Mouse (Mus musculus) embryonic facial prominence, embryonic 12.5 days (tissue): ENCODE measurements around the gene Gm10521. TPM values are rescaled to one million over a fixed set of nuclear protein-coding genes. Genes with fewer than 3 reads are reported as not detected.

Experiments
- polyA plus RNA-seq: library from polyadenylated mRNA; unstranded; fragments of >200 nt; fragmentation: Nextera tagmentation; extraction: Ambion mirVana; gene quantifications from 2 replicates; pipeline ENCODE4 v1.2.1, GENCODE M21; 2016

Gene Gm10521
- polyA plus RNA-seq, 1 experiment from 2014 or later = not detected

Other genes starting within 250 kb of the Gm10521 start
- not detected in 2 replicates for gene Slamf7, start 242.6 kb upstream of the Gm10521 start, polyA plus RNA-seq
- 0.67 and 1.3 TPM in 2 replicates for gene Cd48, start 213.7 kb upstream of the Gm10521 start, polyA plus RNA-seq
- 0.24 and 0.37 TPM in 2 replicates for gene Slamf1, start 128.5 kb upstream of the Gm10521 start, polyA plus RNA-seq
- gene Cd84, start 56.0 kb upstream of the Gm10521 start, polyA plus RNA-seq = 0.79 and 0.86 TPM in 2 replicates
- gene Slamf6, start 21.9 kb downstream of the Gm10521 start, polyA plus RNA-seq = 0.17 TPM in 1 of 2 replicates, not detected in the other
- 24.7 and 25.6 TPM in 2 replicates for gene Vangl2, start 132.8 kb downstream of the Gm10521 start, polyA plus RNA-seq
- gene Nhlh1, start 161.9 kb downstream of the Gm10521 start, polyA plus RNA-seq = 3.9 and 4.1 TPM in 2 replicates
- gene Copa, start 186.9 kb downstream of the Gm10521 start, polyA plus RNA-seq = 231 and 236 TPM in 2 replicates
- 106 and 107 TPM in 2 replicates for gene Ncstn, start 187.1 kb downstream of the Gm10521 start, polyA plus RNA-seq
- gene Pex19, start 231.1 kb downstream of the Gm10521 start, polyA plus RNA-seq = 168 and 169 TPM in 2 replicates